Mouse (Mus musculus) limb, embryonic 10.5 days (tissue): ENCODE results near the gene Eya3. TPM values are rescaled to one million over a fixed set of nuclear protein-coding genes. Genes with fewer than 3 reads are reported as not detected.
A peak's percentile ranks its signal among the peaks of the same experiment; 100 is the strongest.
"Not testable (repeated sequence)": the region's sequence is repeated elsewhere in the genome, so short reads cannot be mapped to it uniquely, and the experiment has no call there.

ENCODE experiments used
- DNase-seq: peaks from one replicate; pipeline ENCODE4 v3.0.0-alpha.2; 2017; ENCODE audit warnings: low spot score
- H3K27ac ChIP-seq: fragments of 300-500 bp; sonication (generic); 2 replicates; pipeline ENCODE4 v1.5.1; 2016; ENCODE audit warnings: mild to moderate bottlenecking
- H3K27me3 ChIP-seq: fragments of 300-500 bp; sonication (generic); 2 replicates; pipeline ENCODE4 v1.6.1; 2016; ENCODE audit warnings: low read depth, mild to moderate bottlenecking; ENCODE audit not compliant: poor library complexity, severe bottlenecking
- H3K36me3 ChIP-seq: fragments of 300-500 bp; sonication (generic); 2 replicates; pipeline ENCODE4 v1.6.1; 2016; ENCODE audit warnings: mild to moderate bottlenecking, moderate library complexity
- H3K4me1 ChIP-seq: fragments of 300-500 bp; sonication (generic); 2 replicates; pipeline ENCODE4 v1.6.1; 2016
- H3K4me3 ChIP-seq: fragments of 300-500 bp; sonication (generic); 2 replicates; pipeline ENCODE4 v1.5.1; 2016; ENCODE audit warnings: mild to moderate bottlenecking, moderate library complexity
- H3K9me3 ChIP-seq: fragments of 300-500 bp; sonication (generic); replicated peaks from 2 replicates; pipeline ENCODE4 v1.6.1; 2016; ENCODE audit warnings: mild to moderate bottlenecking
- WGBS: fragments of 180-500 bp; shearing (Covaris S2); methylation state at CpG from one replicate; pipeline ENCODE4 v1.1.7; 2016; 5-methylcytosine and 5-hydroxymethylcytosine counted together
- polyA plus RNA-seq: library from polyadenylated mRNA; unstranded; fragments of >200 nt; fragmentation: Nextera tagmentation; extraction: Ambion mirVana; gene quantifications from 2 replicates; pipeline ENCODE4 v1.2.1, GENCODE M21; 2016

Gene Eya3
- polyA plus RNA-seq, 1 experiment from 2014 or later, result 43.0 TPM

- Histone ChIP-seq H3K9me3 (no peaks in the 10 kb centered on the region), H3K36me3 (no peaks in the 10 kb centered on the region), H3K4me1 (peaks cover 9% of the 10 kb centered on the region), H3K4me3 (no peak overlapping the region), H3K27ac (no peak overlapping the region), H3K27me3 (peaks cover 20% of the 10 kb centered on the region)
- WGBS, result 82% methylated on average over 6 of the region's 6 CpGs
- DNase-seq, result no peak
These were observed 114.2 kb downstream of the Eya3 start for GRCm38 (mm10) chr4:132752992-132753391.

- H3K4me1 ChIP-seq, result peaks cover 9% of the 10 kb centered on the region
- WGBS, result 2% methylated on average over 22 of the region's 22 CpGs
- peak; percentile 86 for DNase-seq
- H3K36me3 ChIP-seq, result no peaks in the 10 kb centered on the region
- H3K9me3 ChIP-seq, result no peaks in the 10 kb centered on the region
- peak within 1 kb of the TSS; percentile 53 for H3K4me3 ChIP-seq
- peak within 1 kb of the TSS; percentile 82 for H3K27ac ChIP-seq
- H3K27me3 ChIP-seq, result peaks cover 24% of the 10 kb centered on the region
These were observed 118.2 kb downstream of the Eya3 start, which contains the start of gene Smpdl3b for GRCm38 (mm10) chr4:132756974-132757373. Gene Smpdl3b (minus strand): TSS chr4:132757252.

GRCm38 (mm10) chr4:132757633-132758351, 119.0 kb downstream of the Eya3 start:
- no peak for DNase-seq
- no peaks in the 10 kb centered on the region for H3K36me3 ChIP-seq
- H3K27me3 ChIP-seq, result peaks cover 24% of the 10 kb centered on the region
- H3K27ac ChIP-seq, result no peak overlapping the region
- H3K4me1 ChIP-seq, result peaks cover 9% of the 10 kb centered on the region
- WGBS, result 88% methylated on average over 7 of the region's 7 CpGs
- no peak overlapping the region for H3K4me3 ChIP-seq
- H3K9me3 ChIP-seq, result no peaks in the 10 kb centered on the region

- H3K27me3 ChIP-seq, result peaks cover 24% of the 10 kb centered on the region
- no peaks in the 10 kb centered on the region for H3K36me3 ChIP-seq
- peaks cover 9% of the 10 kb centered on the region for H3K4me1 ChIP-seq
- WGBS, result 79% methylated on average over 3 of the region's 3 CpGs
- DNase-seq, result no peak
- H3K27ac ChIP-seq, result no peak overlapping the region
- H3K9me3 ChIP-seq, result no peaks in the 10 kb centered on the region
- no peak overlapping the region for H3K4me3 ChIP-seq
These were observed 121.5 kb downstream of the Eya3 start for GRCm38 (mm10) chr4:132760296-132760695.

GRCm38 (mm10) chr4:132762602-132763001, 123.8 kb downstream of the Eya3 start:
- no peaks in the 10 kb centered on the region for H3K4me1 ChIP-seq
- 89% methylated on average over 6 of the region's 6 CpGs for WGBS
- H3K36me3 ChIP-seq, result no peaks in the 10 kb centered on the region
- H3K27me3 ChIP-seq, result peaks cover 7% of the 10 kb centered on the region
- H3K9me3 ChIP-seq, result no peaks in the 10 kb centered on the region
- no peak overlapping the region for H3K4me3 ChIP-seq
- DNase-seq, result no peak
- no peak overlapping the region for H3K27ac ChIP-seq

GRCm38 (mm10) chr4:132763125-132763524, 124.3 kb downstream of the Eya3 start:
- not testable (repeated sequence) for H3K27ac ChIP-seq, DNase-seq, H3K4me3 ChIP-seq, H3K9me3 ChIP-seq, H3K36me3 ChIP-seq, H3K4me1 ChIP-seq, H3K27me3 ChIP-seq
- 76% methylated on average over 3 of the region's 3 CpGs for WGBS

GRCm38 (mm10) chr4:132767914-132768876, 129.4 kb downstream of the Eya3 start, which contains the start of gene Rpa2:
Gene Rpa2 (plus strand): TSS chr4:132768332.
- Histone ChIP-seq H3K36me3 (peaks cover 37% of the 10 kb centered on the region), H3K9me3 (no peaks in the 10 kb centered on the region), H3K4me3 (peak within 1 kb of the TSS; percentile 94), H3K4me1 (peaks cover 10% of the 10 kb centered on the region), H3K27ac (peak within 1 kb of the TSS; percentile 93), H3K27me3 (no peaks in the 10 kb centered on the region)
- peak; percentile 95 for DNase-seq
- under 1% methylated on average over 71 of the region's 71 CpGs for WGBS

GRCm38 (mm10) chr4:132771776-132772175, 133.0 kb downstream of the Eya3 start:
- Histone ChIP-seq H3K27ac (no peak overlapping the region), H3K4me1 (peaks cover 10% of the 10 kb centered on the region), H3K36me3 (peaks cover 73% of the 10 kb centered on the region), H3K4me3 (no peak overlapping the region), H3K9me3 (no peaks in the 10 kb centered on the region), H3K27me3 (no peaks in the 10 kb centered on the region)
- 93% methylated on average over 9 of the region's 9 CpGs for WGBS
- no peak for DNase-seq

Other genes starting within 250 kb of the Eya3 start
- gene Phactr4, start 216.5 kb upstream of the Eya3 start, polyA plus RNA-seq, result 22.8 and 27.9 TPM in 2 replicates
- 37.2 and 40.6 TPM in 2 replicates for gene Med18, start 175.1 kb upstream of the Eya3 start, polyA plus RNA-seq
- 10.9 and 11.7 TPM in 2 replicates for gene Sesn2, start 128.5 kb upstream of the Eya3 start, polyA plus RNA-seq
- 1,005 and 1,007 TPM in 2 replicates for gene Atpif1, start 105.3 kb upstream of the Eya3 start, polyA plus RNA-seq
- gene Dnajc8, start 103.4 kb upstream of the Eya3 start, polyA plus RNA-seq, result 213 and 229 TPM in 2 replicates
- 0.20 and 0.25 TPM in 2 replicates for gene Ptafr, start 74.9 kb upstream of the Eya3 start, polyA plus RNA-seq
- gene Xkr8, start 93.6 kb downstream of the Eya3 start, polyA plus RNA-seq, result 5.8 and 8.4 TPM in 2 replicates
- gene Smpdl3b, start 118.3 kb downstream of the Eya3 start, polyA plus RNA-seq, result 4.6 and 6.1 TPM in 2 replicates
- gene Rpa2, start 129.3 kb downstream of the Eya3 start, polyA plus RNA-seq, result 188 and 199 TPM in 2 replicates
- gene Themis2, start 157.4 kb downstream of the Eya3 start, polyA plus RNA-seq, result 0.36 and 0.53 TPM in 2 replicates
- gene Ppp1r8, start 204.2 kb downstream of the Eya3 start, polyA plus RNA-seq, result 79.7 and 80.9 TPM in 2 replicates
- 45.4 and 52.9 TPM in 2 replicates for gene Stx12, start 245.5 kb downstream of the Eya3 start, polyA plus RNA-seq